Mouse (Mus musculus) hindbrain, embryonic 14.5 days (tissue): ENCODE measurements around the gene Ccdc182. TPM values are rescaled to one million over a fixed set of nuclear protein-coding genes. Genes with fewer than 3 reads are reported as not detected.

ENCODE experiments used
- ATAC-seq: fragments of 200-750 bp; cut with Nextera tagmentation; 2 replicates; pipeline ENCODE4 v1.8.0; 2017; ENCODE audit warnings: moderate number of reproducible peaks, mild to moderate bottlenecking, moderate TSS enrichment, moderate library complexity; ENCODE audit not compliant: low FRiP score
- DNase-seq: peaks from one replicate; pipeline ENCODE4 v3.0.0-alpha.2; 2015; ENCODE audit warnings: low spot score
- H3K27ac ChIP-seq: fragments of 300-500 bp; sonication (generic); 2 replicates; pipeline ENCODE4 v1.5.1; 2014; ENCODE audit warnings: mild to moderate bottlenecking, moderate library complexity
- H3K27me3 ChIP-seq: fragments of 300-500 bp; sonication (generic); 2 replicates; pipeline ENCODE4 v1.6.1; 2014; ENCODE audit warnings: mild to moderate bottlenecking, low read length, mixed read lengths; ENCODE audit not compliant: control insufficient read depth, insufficient read depth
- H3K36me3 ChIP-seq: fragments of 300-500 bp; sonication (generic); replicated peaks from 2 replicates; pipeline ENCODE4 v1.6.1; 2014; ENCODE audit not compliant: control insufficient read depth, insufficient read depth
- H3K4me1 ChIP-seq: fragments of 300-500 bp; sonication (generic); replicated peaks from 2 replicates; pipeline ENCODE4 v1.6.1; 2014; ENCODE audit warnings: antibody characterized with exemption, low read length, mixed read lengths; ENCODE audit not compliant: control insufficient read depth, insufficient read depth
- H3K4me2 ChIP-seq: fragments of 300-500 bp; sonication (generic); replicated peaks from 2 replicates; pipeline ENCODE4 v1.6.1; 2014; ENCODE audit warnings: mild to moderate bottlenecking, moderate library complexity
- H3K4me3 ChIP-seq: fragments of 300-500 bp; sonication (generic); replicated peaks from 2 replicates; pipeline ENCODE4 v1.5.1; 2014; ENCODE audit warnings: mild to moderate bottlenecking, low read length
- H3K9ac ChIP-seq: fragments of 300-500 bp; sonication (generic); 2 replicates; pipeline ENCODE4 v1.6.1; 2014
- H3K9me3 ChIP-seq: fragments of 300-500 bp; sonication (generic); 2 replicates; pipeline ENCODE4 v1.6.1; 2016; ENCODE audit warnings: low read length; ENCODE audit not compliant: control insufficient read depth
- WGBS: fragments of 180-500 bp; shearing (Covaris S2); extraction: QIAGEN DNeasy Blood & Tissue Kit; methylation state at CpG from one replicate; pipeline ENCODE4 v1.1.7; 2014; 5-methylcytosine and 5-hydroxymethylcytosine counted together
- polyA plus RNA-seq: library from polyadenylated mRNA; unstranded; fragments of >200 nt; fragmentation: Nextera tagmentation; extraction: Ambion mirVana; gene quantifications from 2 replicates; pipeline ENCODE4 v1.2.1, GENCODE M21; 2014

Gene Ccdc182
- polyA plus RNA-seq, 1 experiment from 2014 or later, result 0.37 TPM

- DNase-seq (no peak), ATAC-seq (no peak)
- Histone ChIP-seq H3K27ac (no peak overlapping the region), H3K9ac (no peak overlapping the region), H3K36me3 (no peaks in the 10 kb centered on the region), H3K27me3 (no peaks in the 10 kb centered on the region), H3K4me1 (peaks cover 47% of the 10 kb centered on the region), H3K4me2 (no peak overlapping the region), H3K4me3 (no peak overlapping the region), H3K9me3 (no peaks in the 10 kb centered on the region)
- WGBS, result 32% methylated on average over 4 of the region's 4 CpGs
These were observed 2.2 kb upstream of the Ccdc182 start for GRCm38 (mm10) chr11:88291688-88292087.

- no peaks in the 10 kb centered on the region for H3K27me3 ChIP-seq
- peak overlapping the region; percentile 12; the same call in 1 of the 2 replicates for H3K4me3 ChIP-seq
- ATAC-seq, result no peak
- 0 out of 2 replicates have a peak overlapping the region, but pooled peaks have one; percentile 12 for H3K9ac ChIP-seq
- H3K36me3 ChIP-seq, result no peaks in the 10 kb centered on the region
- 25% methylated on average over 17 of the region's 17 CpGs for WGBS
- H3K4me1 ChIP-seq, result peaks cover 35% of the 10 kb centered on the region
- H3K4me2 ChIP-seq, result peak overlapping the region; percentile 42
- no peak overlapping the region for H3K27ac ChIP-seq
- H3K9me3 ChIP-seq, result no peaks in the 10 kb centered on the region
- no peak for DNase-seq
These were observed 494 bp downstream of the Ccdc182 start for GRCm38 (mm10) chr11:88294394-88294710.

- DNase-seq (no peak), ATAC-seq (no peak)
- H3K9me3 ChIP-seq, result no peaks in the 10 kb centered on the region
- no peak overlapping the region for H3K27ac ChIP-seq
- no peak overlapping the region for H3K4me3 ChIP-seq
- H3K9ac ChIP-seq, result no peak overlapping the region
- no peaks in the 10 kb centered on the region for H3K36me3 ChIP-seq
- H3K4me2 ChIP-seq, result no peak overlapping the region
- H3K27me3 ChIP-seq, result no peaks in the 10 kb centered on the region
- WGBS, result 44% methylated on average over 5 of the region's 5 CpGs
- peaks cover 34% of the 10 kb centered on the region for H3K4me1 ChIP-seq
These were observed 1.4 kb downstream of the Ccdc182 start for GRCm38 (mm10) chr11:88295298-88295697.

GRCm38 (mm10) chr11:88297526-88297925 is 3.7 kb downstream of the Ccdc182 start:
- Histone ChIP-seq H3K27me3 (no peaks in the 10 kb centered on the region), H3K27ac (no peak overlapping the region), H3K4me1 (peaks cover 29% of the 10 kb centered on the region), H3K9me3 (no peaks in the 10 kb centered on the region), H3K9ac (no peak overlapping the region), H3K4me2 (no peak overlapping the region), H3K4me3 (no peak overlapping the region), H3K36me3 (no peaks in the 10 kb centered on the region)
- 46% methylated on average over 4 of the region's 4 CpGs for WGBS
- no peak for DNase-seq
- no peak for ATAC-seq

GRCm38 (mm10) chr11:88299345-88299744 is 5.5 kb downstream of the Ccdc182 start:
- DNase-seq (no peak), ATAC-seq (no peak)
- Histone ChIP-seq H3K4me3 (no peak overlapping the region), H3K4me1 (peaks cover 23% of the 10 kb centered on the region), H3K36me3 (no peaks in the 10 kb centered on the region), H3K4me2 (no peak overlapping the region), H3K9ac (no peak overlapping the region), H3K27ac (no peak overlapping the region), H3K27me3 (no peaks in the 10 kb centered on the region), H3K9me3 (no peaks in the 10 kb centered on the region)
- WGBS, result 30% methylated on average over 4 of the region's 4 CpGs

GRCm38 (mm10) chr11:88301619-88302018 is 7.8 kb downstream of the Ccdc182 start:
- no peaks in the 10 kb centered on the region for H3K9me3 ChIP-seq
- H3K36me3 ChIP-seq, result no peaks in the 10 kb centered on the region
- no peak overlapping the region for H3K4me3 ChIP-seq
- H3K27ac ChIP-seq, result no peak overlapping the region
- DNase-seq (no peak), ATAC-seq (no peak)
- H3K9ac ChIP-seq, result no peak overlapping the region
- H3K27me3 ChIP-seq, result no peaks in the 10 kb centered on the region
- H3K4me1 ChIP-seq, result peaks cover 10% of the 10 kb centered on the region
- 43% methylated on average over 6 of the region's 6 CpGs for WGBS
- no peak overlapping the region for H3K4me2 ChIP-seq

GRCm38 (mm10) chr11:88305759-88306158 is 11.9 kb downstream of the Ccdc182 start:
- Histone ChIP-seq H3K9me3 (no peaks in the 10 kb centered on the region), H3K27ac (no peak overlapping the region), H3K4me2 (no peak overlapping the region), H3K9ac (no peak overlapping the region), H3K4me3 (no peak overlapping the region), H3K27me3 (no peaks in the 10 kb centered on the region), H3K4me1 (peaks cover 29% of the 10 kb centered on the region), H3K36me3 (no peaks in the 10 kb centered on the region)
- WGBS, result 92% methylated on average over 6 of the region's 6 CpGs
- ATAC-seq (no peak), DNase-seq (no peak)

GRCm38 (mm10) chr11:88307616-88308543 is 14.0 kb downstream of the Ccdc182 start:
- Histone ChIP-seq H3K4me3 (no peak overlapping the region), H3K36me3 (no peaks in the 10 kb centered on the region), H3K27me3 (no peaks in the 10 kb centered on the region), H3K4me2 (no peak overlapping the region), H3K9me3 (no peaks in the 10 kb centered on the region), H3K9ac (no peak overlapping the region), H3K4me1 (peaks cover 42% of the 10 kb centered on the region), H3K27ac (peak overlapping the region; percentile 66; the same call in 1 of the 2 replicates)
- ATAC-seq, result no peak
- DNase-seq, result no peak
- 84% methylated on average over 14 of the region's 14 CpGs for WGBS

- H3K4me3 ChIP-seq, result no peak overlapping the region
- H3K9me3 ChIP-seq, result no peaks in the 10 kb centered on the region
- H3K4me1 ChIP-seq, result peaks cover 46% of the 10 kb centered on the region
- 11% methylated on average over 10 of the region's 10 CpGs for WGBS
- peak overlapping the region; percentile 66 for H3K27ac ChIP-seq
- H3K36me3 ChIP-seq, result no peaks in the 10 kb centered on the region
- ATAC-seq, result peak; percentile 60; the same call in 1 of the 2 replicates
- H3K27me3 ChIP-seq, result no peaks in the 10 kb centered on the region
- H3K4me2 ChIP-seq, result no peak overlapping the region
- DNase-seq, result no peak
- H3K9ac ChIP-seq, result no peak overlapping the region
These were observed 15.3 kb downstream of the Ccdc182 start for GRCm38 (mm10) chr11:88309059-88309700.
